Mouse (Mus musculus): ENCODE data around the gene Gbp8.

- no peak for TF ChIP-seq CTCF (IDR thresholded peaks at IDR 0.05; ENCODE audit: borderline replicate concordance, insufficient read depth, low read length)
- no peak for TF ChIP-seq POLR2A (IDR thresholded peaks at IDR 0.05; ENCODE audit: low read depth, low read length)
Measured at GRCm38 (mm10) chr5:105181446-105181845, 42.1 kb upstream of the Gbp8 start.
